Mouse (Mus musculus) gastrocnemius, adult 18-20 months (tissue): Measurements from ENCODE around the gene Tox2. TPM values are rescaled to one million over a fixed set of nuclear protein-coding genes. Genes with fewer than 3 reads are reported as not detected.

Experiments
- DNase-seq: peaks from one replicate; pipeline ENCODE4 v3.0.0; 2021; ENCODE audit warnings: low spot score
- long read RNA-seq, 2 experiments: library from polyadenylated mRNA; stranded (forward); transcript quantifications; one replicate each; pipeline ENCODE4 v2.0.0; 2021
- total RNA-seq, 2 experiments: library from RNA; stranded (reverse); gene quantifications; 2 replicates each; pipeline ENCODE4 v1.2.3; 2021

The Tox2 gene
- under 1 TPM; 0.09 to 0.26 TPM for total RNA-seq
- long read RNA-seq, experiment 1 = 0 reads
- long read RNA-seq, experiment 2 = 0 reads

- no peak for DNase-seq
Measured at GRCm38 (mm10) chr2:163202884-163203634, at the start of gene Tox2. Gene Tox2, plus strand, starts transcription at chr2:163203125.

DNA sequence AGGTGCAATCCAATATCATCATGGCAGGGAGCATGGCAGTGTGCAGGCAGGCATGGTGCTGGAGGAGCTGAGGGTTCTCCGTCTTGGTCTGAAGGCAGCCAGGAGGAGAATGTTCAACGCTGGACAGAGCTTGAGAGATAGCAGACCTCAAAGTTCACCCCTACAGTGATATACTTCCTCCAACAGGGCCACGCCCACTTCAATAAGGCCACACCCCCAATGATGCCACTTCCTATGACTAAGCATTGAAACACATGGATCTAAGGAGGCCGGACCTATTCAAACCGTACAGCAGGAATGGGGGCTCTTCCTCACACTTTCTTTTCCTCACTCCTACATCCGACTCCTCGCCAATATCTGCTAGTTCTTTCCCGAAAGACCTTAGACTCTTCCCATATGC is 48.3 kb upstream of the Tox2 start:
- DNase-seq = no peak

- DNase-seq = no peak
Measured at GRCm38 (mm10) chr2:163158979-163159378, 43.9 kb upstream of the Tox2 start.

GRCm38 (mm10) chr2:163164461-163164990 is 38.4 kb upstream of the Tox2 start:
- no peak for DNase-seq

GRCm38 (mm10) chr2:163166067-163166805 is 36.7 kb upstream of the Tox2 start:
- DNase-seq = no peak

GRCm38 (mm10) chr2:163171891-163172290 is 31.0 kb upstream of the Tox2 start:
- no peak for DNase-seq

- no peak for DNase-seq
Measured at GRCm38 (mm10) chr2:163174066-163174465, 28.9 kb upstream of the Tox2 start.

- no peak for DNase-seq
Measured at GRCm38 (mm10) chr2:163175831-163176230, 27.1 kb upstream of the Tox2 start.

DNA sequence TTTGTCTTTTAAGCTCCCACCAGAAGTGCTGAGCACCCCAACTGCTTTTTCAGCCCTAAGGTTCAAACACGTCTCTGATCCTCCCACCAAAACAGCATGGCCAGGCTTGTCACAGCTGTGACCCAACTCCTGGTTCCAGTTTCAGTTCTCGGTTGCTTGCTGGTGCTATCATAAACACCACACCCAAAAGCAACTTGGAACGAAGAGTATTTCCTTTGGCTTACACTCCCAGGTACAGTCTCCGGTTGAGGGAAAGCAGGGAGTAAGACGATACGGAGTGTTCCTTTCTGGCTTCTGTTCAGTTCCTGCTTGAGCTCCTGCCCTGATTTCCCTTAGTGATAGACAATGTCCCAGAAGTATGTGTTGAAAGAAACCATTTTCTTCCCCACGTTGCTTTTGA is 26.4 kb upstream of the Tox2 start:
- no peak for DNase-seq

- DNase-seq = no peak
Measured at GRCm38 (mm10) chr2:163187552-163187951, 15.4 kb upstream of the Tox2 start.

DNA sequence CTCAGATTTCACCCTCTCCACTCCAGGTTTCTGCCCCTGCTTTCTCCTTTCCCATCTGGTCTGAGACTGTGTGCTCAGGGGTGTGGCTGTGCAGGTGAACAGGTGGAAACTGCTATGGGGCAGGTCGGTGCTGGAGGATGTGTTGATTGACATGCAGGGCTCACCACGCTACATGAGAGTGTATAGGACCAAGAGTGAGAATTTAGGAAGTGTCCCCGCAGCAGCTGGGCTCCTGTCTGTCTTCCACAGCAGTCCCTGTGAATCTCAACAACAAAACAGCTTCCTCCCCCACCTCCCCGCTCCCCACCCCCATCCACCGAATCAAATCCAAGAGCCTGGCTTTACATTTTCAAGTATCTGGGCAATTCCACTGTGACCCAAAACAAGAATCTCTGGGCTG is 13.3 kb upstream of the Tox2 start:
- no peak for DNase-seq

DNA sequence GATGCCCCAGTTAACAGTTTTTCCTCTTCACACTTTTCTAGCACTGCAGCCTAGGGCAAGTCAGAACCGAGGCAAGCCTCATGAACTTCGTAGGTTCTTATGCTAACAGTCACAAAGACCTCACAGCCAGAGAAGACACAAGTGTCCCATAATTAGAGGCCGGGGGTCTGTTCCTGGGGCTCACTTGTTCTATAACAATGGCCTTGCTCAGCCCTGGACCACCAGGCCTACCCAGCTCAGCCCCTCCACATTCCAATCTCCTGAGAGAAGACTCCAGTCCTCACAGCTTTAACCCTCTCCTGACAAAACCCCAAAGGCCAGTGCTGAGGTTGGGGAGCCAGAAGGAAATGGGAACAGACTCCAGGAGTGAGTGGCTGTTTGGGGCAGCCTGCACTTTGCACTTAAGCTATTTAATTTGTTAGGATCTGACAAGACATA is 12.9 kb upstream of the Tox2 start:
- DNase-seq = no peak

- DNase-seq = no peak
Measured at GRCm38 (mm10) chr2:163192485-163192884, 10.4 kb upstream of the Tox2 start.

- no peak for DNase-seq
Measured at GRCm38 (mm10) chr2:163194015-163194414, 8.9 kb upstream of the Tox2 start.

GRCm38 (mm10) chr2:163194543-163194942 is 8.4 kb upstream of the Tox2 start:
- no peak for DNase-seq

GRCm38 (mm10) chr2:163195106-163195833 is 7.7 kb upstream of the Tox2 start:
- no peak for DNase-seq

GRCm38 (mm10) chr2:163195834-163196145 is 7.1 kb upstream of the Tox2 start:
- DNase-seq = no peak

GRCm38 (mm10) chr2:163201897-163202296 is 1.0 kb upstream of the Tox2 start:
- DNase-seq = no peak

GRCm38 (mm10) chr2:163202553-163202883 is 407 bp upstream of the Tox2 start:
- no peak for DNase-seq

- DNase-seq = no peak
Measured at GRCm38 (mm10) chr2:163203635-163204547, 966 bp downstream of the Tox2 start.
